Mouse (Mus musculus) bone marrow, adult 2 months (tissue): Measurements from ENCODE around the gene Hhipl2. TPM values are rescaled to one million over a fixed set of nuclear protein-coding genes. Genes with fewer than 3 reads are reported as not detected.

Experiments
- H3K27ac ChIP-seq: fragments of 200-500 bp; 2 replicates; pipeline ENCODE4 v1.5.1; 2012; ENCODE audit warnings: low read depth, mild to moderate bottlenecking, control low read depth, inconsistent platforms, low read length; ENCODE audit not compliant: control insufficient read depth, poor library complexity, insufficient read depth
- H3K4me1 ChIP-seq: fragments of 200-500 bp; 2 replicates; pipeline ENCODE4 v1.6.1; 2011; ENCODE audit warnings: low read length; ENCODE audit not compliant: control insufficient read depth, insufficient read depth
- H3K4me3 ChIP-seq: fragments of 200-500 bp; replicated peaks from 2 replicates; pipeline ENCODE3; 2011; ENCODE audit warnings: mild to moderate bottlenecking, low read depth, low read length, control low read depth; ENCODE audit not compliant: control insufficient read depth
- CTCF ChIP-seq: fragments of 200-500 bp; IDR thresholded peaks from 2 replicates; pipeline ENCODE4 v1.5.1; 2011; ENCODE audit warnings: low read length, control low read depth; ENCODE audit not compliant: control insufficient read depth, insufficient read depth
- POLR2A ChIP-seq: fragments of 200-500 bp; IDR thresholded peaks from 2 replicates; pipeline ENCODE4 v1.6.1; 2011; ENCODE audit warnings: low read depth, mild to moderate bottlenecking, control low read depth, low read length, borderline replicate concordance; ENCODE audit not compliant: control insufficient read depth
- WGBS: fragments of 180-500 bp; shearing (Covaris S2); methylation state at CpG from one replicate; pipeline ENCODE4 v1.1.7; 2018; 5-methylcytosine and 5-hydroxymethylcytosine counted together
- polyA plus RNA-seq: library from polyadenylated mRNA; stranded (reverse); fragments of >200 nt; gene quantifications from 2 replicates; pipeline ENCODE4 v1.2.4, GENCODE M21; 2011; ENCODE audit warnings: low replicate concordance; ENCODE audit not compliant: missing spikeins, insufficient read depth, insufficient read length

The Hhipl2 gene
- polyA plus RNA-seq, 1 experiment, result 0.65 TPM

DNA sequence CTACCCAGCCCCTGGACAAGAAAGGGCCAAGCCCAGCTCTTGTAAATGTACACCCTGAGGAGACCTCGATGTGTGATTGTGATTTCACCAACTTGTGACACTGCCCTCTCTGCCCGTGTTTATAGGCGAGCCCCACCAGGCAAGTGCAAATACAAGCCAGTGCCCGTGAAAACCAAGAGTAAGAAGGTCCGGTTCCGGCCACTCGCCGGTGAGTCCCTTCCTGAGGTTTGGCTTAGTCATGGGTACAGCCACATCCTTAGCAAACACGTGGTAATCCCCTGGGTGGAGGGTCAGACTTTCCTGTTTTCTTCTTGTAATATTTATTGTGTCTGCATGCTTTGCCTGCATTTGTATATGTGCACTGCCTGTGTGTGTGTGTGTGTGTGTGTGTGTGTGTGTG is 16.9 kb downstream of the Hhipl2 start:
- no peak overlapping the region for H3K27ac ChIP-seq
- no peak overlapping the region for H3K4me3 ChIP-seq
- TF ChIP-seq CTCF (no peak), POLR2A (no peak)
- H3K4me1 ChIP-seq, result no peaks in the 10 kb centered on the region
- 51% methylated on average over 9 of the region's 9 CpGs for WGBS

DNA sequence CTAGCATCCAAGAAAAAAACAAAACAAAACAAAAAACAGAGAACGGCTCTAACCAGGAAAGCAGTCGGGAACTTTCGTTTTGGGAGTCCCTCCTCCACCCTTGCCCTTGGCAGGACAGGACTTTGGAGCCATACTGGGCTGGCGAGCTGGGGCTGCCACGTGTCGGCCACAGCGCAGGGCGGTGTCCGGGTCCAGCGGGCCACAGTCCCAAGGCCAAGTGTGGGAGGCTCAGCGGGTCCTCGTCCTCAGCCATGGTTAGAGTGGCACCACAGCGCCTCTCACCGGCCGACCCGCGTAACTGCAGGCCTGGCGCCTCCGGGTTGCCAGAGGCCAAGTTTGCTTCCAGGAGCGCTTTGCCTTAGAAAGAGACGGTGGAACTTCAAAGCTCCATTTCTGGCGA is 21.0 kb downstream of the Hhipl2 start:
- Histone ChIP-seq H3K4me1 (no peaks in the 10 kb centered on the region), H3K27ac (no peak overlapping the region), H3K4me3 (peak overlapping the region; percentile 51)
- no peak for TF ChIP-seq POLR2A
- peak; percentile 72 for TF ChIP-seq CTCF
- WGBS, result 21% methylated on average over 22 of the region's 22 CpGs

DNA sequence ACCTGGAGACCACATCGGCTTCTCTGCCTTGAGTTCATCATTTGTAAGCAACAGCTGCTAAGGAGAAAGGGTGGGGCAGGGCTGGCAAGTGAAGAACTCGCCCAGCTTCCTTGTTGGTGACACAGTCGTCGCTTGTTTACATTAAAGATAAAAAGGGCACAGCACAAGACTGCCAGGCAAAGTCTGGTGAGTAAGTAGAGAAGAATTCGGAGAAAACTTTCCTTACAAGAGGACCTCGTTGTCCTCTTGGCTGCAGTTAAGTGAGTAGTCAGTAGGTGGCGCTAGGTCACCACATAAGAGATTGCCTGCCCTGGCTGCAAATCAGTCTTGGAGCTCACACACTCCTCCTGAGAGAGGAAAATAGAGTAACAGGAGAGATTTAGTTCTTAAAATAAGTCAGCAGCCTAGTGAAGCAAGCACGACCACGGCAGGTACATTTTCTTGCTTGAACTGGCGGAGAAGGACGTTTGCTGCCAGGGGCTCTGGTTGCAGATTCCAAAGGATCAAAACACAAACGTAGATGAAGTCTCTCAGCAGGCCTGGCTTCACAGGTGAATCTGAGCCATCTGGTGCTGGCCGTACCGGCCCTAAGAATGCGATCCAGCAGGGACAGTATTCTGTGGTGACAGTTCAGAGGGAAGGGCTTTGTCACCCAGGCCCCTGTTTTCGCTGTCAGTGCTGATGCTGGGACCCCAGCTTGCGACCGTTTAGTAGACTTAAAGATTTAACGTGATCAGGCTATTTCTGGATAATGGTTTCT is 24.2 kb downstream of the Hhipl2 start:
- Histone ChIP-seq H3K4me3 (no peak overlapping the region), H3K27ac (no peak overlapping the region), H3K4me1 (no peaks in the 10 kb centered on the region)
- no peak for TF ChIP-seq POLR2A
- peak; percentile 84 for TF ChIP-seq CTCF
- 31% methylated on average over 19 of the region's 19 CpGs for WGBS

DNA sequence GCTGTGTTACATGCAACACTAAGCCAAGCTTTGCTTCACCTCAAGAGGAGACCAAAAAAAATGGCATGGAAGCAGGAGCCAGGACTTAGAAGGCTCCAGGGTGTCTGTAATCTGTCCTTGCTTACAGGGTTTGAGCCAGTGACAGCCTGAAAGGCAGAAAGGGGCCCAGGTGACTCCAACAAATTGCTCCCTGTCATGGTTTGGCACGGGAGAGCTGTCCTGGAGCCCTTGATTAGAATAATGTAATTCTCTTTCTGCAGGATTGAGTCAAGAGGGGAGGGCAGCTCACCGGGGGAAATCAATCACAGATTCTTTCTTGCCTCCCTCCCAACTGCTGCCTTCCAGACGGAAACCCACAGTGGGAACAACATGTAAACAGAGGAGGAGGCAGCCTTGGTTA is 35.1 kb downstream of the Hhipl2 start:
- Histone ChIP-seq H3K27ac (no peak overlapping the region), H3K4me3 (no peak overlapping the region), H3K4me1 (no peaks in the 10 kb centered on the region)
- WGBS, result 71% methylated on average over 3 of the region's 3 CpGs
- TF ChIP-seq POLR2A (no peak), CTCF (no peak)

Other genes starting within 250 kb of the Hhipl2 start
- gene Disp1, start 196.7 kb upstream of the Hhipl2 start, polyA plus RNA-seq, result 0.88 and 3.3 TPM in 2 replicates
- gene Aida, start 121.6 kb upstream of the Hhipl2 start, polyA plus RNA-seq, result 20.8 and 29.3 TPM in 2 replicates
- gene Brox, start 120.9 kb upstream of the Hhipl2 start, polyA plus RNA-seq, result 16.7 and 22.5 TPM in 2 replicates
- 24.4 and 37.2 TPM in 2 replicates for gene Mia3, start 48.7 kb upstream of the Hhipl2 start, polyA plus RNA-seq
- gene Taf1a, start 29.2 kb upstream of the Hhipl2 start, polyA plus RNA-seq, result 4.6 and 16.6 TPM in 2 replicates